Mouse (Mus musculus) testis, postnatal 14 days (tissue): ENCODE results near the gene Ica1.

Experiments
- DNase-seq: peaks from one replicate; pipeline ENCODE4 v3.0.0; 2021; ENCODE audit warnings: low spot score

The Ica1 gene

DNA sequence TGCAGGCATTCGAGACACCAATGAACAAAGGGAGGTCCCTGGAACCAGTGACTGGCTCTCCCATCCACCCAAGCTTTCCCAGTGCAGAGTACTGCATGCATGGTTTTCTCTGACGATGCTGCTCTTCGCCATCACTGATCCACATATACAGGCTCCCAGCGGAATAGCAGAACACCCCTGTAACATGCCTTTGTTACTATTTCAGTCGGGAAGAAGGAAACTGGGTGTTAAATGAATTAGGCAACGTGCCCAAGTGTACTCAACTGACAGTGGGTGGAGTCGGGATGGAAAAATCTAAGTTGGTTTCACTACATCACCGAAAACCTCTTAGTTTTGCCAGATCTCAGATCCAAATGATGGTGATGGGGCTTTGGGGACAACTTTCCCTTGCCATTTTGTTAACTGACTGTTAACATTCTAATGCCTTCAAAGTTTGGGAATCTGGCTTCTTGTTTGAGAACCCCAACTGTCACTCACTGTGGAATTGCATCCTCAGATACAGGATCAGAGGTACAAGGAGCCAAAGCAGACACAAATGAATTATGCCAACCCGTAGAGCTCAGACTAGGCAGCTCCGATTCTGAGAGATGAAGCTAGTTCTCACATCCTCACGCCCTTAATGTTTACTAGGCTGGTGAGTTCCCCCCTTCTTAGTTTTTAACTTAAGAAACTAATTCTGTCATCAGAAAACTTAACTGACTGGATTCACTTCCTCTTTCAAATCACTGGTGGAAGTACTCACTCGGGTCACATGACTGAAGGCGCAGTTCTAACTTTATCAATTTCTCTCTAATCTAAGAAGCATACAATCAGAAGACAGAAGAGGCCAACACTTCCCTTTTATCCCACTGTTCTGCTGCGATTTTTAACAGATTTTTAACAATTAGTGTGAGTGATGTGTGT lies 91.4 kb downstream of the Ica1 start:
- DNase-seq, result no peak

DNA sequence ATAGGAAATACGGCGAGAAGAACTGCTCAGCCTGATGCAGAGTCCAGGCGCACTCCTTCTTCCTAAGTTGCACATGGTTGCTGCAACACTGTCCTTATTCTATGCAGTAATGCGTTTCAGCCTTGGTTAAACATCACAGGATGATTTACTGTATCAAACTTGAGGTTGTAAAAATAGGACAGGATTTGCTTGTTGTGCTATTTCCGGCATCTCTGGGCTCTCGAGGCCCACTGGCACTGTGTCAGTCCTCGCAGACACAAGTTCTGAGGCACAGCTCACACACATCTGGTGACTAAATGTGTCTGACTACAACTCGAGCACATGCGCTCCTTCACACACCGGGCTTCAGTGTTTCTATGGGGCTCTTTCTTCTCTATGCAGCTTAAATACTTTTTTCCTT lies 94.9 kb downstream of the Ica1 start:
- DNase-seq, result no peak

DNA sequence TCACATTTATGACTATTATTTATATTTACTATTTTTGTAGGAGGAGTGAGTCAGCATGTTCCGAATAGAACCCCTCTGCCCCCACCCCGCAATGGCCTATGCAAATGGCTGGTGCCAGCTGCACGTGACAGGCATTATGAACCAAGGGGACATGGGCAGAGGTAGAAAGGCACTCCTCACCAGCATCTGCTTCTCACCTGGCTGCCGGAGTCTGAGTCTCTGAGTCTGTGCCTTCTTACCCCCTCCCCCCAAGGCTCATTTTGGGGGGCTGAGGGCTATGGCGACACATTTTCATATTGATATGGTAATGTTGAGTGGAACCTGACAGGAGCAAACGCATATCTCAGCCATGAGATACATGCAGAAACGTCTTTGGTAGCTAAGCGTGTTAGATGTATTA lies 97.4 kb downstream of the Ica1 start:
- no peak for DNase-seq

DNA sequence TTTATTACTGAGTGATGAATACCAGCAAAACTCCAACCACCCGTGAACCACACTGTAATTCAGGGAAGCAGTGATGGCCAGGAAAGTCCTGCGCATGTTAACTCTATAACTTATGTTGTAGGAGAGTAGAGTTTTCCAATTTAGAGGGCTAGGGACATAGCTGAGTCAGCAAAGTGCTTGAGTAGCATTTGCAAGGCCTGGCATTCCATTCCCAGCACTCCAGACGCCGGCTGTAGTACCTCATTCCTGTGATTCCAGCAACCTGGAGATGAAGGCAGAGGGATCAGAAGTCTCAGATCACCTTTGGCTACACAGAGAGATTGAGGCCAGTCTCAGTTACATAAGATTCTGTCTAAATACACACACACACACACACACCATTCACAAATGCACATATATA lies 105.3 kb downstream of the Ica1 start:
- no peak for DNase-seq

DNA sequence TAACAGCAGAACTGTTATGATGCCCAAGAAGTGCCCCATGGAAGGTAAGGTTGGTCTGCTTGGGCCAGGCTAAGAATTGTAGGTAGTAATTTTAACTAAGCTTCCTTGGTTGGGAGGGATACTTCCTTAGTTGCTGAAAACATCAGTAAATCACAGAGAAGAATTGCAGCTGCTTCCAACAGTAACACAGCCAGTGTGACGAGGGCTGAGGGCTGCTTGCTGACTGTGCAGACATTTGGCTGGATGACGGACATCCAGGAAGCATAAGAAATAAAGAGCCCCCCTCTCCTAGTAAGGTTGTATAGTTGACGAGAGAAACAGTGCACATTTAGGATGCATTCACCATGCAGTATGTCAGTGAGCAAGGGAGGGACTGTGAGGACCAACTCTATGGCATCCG lies 108.9 kb downstream of the Ica1 start:
- no peak for DNase-seq

DNA sequence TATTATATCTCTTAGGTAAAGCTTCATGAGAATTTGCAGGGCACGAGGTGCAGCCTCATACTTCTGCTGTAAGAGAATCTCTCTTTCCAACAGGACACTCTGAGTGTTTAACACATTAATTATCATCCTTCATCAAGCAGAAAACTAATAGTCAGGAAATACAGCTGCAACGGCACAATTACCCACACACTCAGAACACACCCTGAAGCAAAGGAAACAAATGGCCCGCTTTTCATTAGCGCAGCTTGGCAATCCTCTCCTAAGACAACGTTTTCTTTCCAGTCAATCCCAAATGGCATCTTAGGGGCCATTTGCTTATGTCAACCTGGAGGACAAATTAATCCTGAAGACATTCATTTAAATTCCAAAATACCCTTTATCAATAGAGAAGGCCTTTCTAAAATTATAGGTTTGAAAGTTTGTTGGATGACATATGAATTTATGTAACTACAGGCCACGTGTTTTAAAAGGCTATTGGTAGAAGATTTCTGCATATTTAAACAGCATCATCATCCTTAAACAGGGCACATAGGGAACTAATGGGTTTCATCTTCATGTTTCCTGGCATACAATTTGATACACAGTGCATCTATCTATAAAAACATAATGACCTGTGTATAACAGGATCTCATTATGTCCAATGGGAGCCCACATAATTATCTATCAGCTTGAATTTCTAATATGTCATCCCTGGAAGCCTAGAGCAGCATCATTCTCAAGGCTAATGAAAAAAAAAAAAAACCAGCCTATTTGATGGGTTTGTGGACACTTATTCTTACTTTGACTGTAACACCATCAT lies 110.1 kb downstream of the Ica1 start:
- no peak for DNase-seq

DNA sequence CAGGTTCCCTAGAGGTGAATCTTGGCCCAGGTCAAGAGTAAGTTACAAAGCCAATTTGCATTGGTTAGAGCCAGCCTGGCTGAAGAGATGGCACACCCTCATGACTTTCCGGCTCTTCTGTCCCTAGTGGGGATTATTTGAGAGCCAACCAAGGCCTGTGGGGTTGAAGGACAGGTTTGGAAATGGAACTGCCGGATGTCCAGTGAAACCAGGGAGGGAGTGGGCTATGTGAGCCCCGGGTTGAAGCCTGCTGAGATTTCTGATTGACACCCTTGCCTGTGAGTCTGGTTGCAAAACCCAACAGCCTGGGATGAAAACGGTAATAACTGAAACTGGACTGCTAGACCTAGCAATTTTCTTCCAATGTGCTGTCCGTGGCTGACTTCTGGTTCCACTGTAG lies 112.5 kb downstream of the Ica1 start:
- no peak for DNase-seq

DNA sequence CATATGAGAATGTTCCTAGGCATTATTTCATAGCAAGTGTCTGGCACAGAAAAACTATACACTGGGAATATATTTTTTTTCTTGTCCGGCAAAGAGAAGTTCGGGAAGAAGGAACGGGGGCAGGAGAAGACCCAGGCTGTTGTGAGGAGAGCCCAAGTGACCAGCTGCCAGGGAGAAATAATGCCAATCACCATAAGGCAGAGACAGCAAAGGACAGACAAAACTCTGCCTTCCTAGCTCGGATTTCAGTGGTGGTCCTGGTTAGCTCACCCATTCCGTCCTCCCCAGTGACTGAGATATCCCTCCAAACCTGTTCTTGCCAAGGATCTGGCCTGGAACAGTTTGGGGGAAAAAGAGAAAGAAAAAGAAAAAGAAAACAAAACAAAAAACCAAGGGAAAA lies 113.3 kb downstream of the Ica1 start:
- DNase-seq, result no peak

DNA sequence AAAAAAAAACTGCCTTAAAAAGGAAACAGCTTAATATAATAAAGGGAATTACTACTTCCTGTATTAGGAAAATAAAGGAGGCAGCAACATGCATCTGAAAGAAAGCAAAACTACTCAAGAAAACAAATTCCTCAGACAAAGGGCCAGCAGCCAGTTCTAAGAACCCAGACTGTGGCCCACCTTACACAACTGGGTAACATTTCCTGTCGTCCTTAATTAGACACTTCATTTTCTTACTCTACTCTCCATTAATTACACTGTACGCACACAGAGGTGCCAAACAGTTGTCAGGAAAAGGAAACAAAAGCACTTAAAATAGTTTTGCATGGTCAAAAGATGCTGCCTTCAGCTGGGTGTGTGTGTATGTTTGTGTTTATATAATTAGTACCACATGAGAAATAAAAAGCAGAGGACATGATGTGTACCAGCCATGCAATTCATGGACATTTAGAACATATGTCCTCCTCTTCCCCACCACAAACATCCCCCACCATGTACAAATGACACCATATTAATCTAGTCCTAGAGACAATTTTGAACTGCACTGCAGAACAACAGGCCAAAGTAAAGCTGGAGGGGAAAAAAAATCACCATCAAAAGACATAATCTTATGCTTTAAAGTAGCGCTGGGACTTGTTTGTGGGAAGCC lies 115.1 kb downstream of the Ica1 start:
- no peak for DNase-seq

DNA sequence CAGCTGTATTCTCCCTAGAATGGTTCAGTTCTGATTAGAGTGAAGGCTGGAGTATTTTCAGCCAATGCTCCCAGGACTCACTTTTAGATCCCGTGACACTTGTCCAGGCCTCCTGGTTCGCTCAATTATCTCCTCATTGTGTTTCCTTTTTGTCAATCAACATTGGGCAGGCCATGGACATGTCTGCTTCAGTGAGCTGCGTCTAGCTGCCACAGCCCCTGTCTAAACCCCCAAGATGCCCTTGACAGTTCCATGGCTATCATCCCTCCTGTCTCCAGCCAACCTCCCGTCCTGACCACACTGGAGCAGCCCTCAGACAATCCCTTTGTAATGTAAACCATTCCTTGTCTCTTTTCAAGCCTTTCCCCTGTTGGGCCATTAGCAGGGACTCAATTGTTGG lies 116.9 kb downstream of the Ica1 start:
- DNase-seq, result no peak

DNA sequence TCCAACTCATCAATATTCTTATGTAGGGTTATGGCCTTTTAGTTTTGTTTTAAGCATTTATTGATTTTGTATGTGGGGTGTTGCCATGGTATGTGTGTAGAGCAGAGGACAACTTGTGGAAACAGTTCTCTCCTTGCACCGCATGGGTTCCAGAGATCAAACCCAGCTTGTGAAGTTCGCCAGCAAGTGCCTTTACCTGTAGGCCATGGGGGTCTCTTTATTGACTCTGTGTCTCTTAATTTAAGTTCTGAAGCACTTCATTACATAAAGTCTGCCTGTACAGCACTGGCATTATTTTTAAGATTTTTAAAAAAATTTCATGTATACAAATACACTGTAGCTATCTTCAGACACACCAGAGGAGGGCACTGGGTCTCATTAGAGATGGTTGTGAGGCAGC lies 118.2 kb downstream of the Ica1 start:
- DNase-seq, result no peak

DNA sequence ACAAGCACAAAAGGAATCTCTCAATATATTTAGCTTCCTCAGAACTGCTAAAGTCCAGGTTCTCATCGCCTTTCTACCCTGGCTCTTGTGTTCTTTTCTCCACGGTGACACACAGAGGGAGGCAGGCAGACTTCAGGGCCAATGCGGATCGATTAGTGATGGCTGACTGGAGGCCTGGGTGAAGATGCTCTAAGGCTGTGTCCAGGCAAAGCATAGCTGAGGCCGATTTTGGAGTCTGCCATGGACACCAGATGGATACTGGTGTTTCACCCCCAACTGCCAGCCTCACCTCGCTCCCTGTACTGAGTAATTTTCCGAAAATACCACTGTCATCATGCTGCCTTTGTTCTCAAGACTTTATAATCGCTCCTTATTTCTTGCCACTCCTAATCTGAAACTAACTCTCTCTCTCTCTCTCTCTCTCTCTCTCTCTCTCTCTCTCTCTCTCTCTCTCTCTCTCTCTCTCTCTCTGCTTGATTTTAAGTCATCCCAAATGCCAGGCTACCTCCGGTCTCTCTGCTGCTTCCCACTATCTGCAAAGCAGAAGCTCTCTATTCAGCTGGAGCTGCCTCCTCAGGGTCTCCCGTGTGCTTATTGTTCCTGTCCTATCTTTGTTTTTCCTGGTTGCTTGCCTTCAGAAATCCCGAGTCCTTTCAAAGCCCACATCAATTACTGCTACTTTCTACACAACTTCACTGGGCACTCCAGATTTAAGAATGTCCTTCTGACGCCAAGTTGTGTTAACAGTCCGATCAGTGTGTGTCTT lies 118.9 kb downstream of the Ica1 start:
- no peak for DNase-seq

DNA sequence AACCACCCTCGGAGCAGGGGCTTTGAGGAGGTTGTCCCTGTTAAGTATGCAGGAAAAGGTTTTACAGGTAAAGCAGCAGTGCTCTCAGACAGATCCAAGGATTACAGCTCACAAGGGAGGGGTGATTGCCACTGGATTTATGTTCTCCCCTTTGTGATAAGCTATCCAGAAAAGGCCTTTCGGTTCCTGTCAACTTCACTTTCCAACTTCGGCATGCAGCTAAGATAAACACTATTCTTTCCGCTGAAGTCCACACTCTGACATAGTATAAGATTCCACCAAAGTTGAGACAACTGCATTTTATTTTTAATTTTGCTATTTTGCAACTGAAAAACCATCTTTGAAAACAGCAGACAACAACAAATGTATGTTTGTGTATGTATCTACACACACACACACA lies 119.9 kb downstream of the Ica1 start:
- no peak for DNase-seq

DNA sequence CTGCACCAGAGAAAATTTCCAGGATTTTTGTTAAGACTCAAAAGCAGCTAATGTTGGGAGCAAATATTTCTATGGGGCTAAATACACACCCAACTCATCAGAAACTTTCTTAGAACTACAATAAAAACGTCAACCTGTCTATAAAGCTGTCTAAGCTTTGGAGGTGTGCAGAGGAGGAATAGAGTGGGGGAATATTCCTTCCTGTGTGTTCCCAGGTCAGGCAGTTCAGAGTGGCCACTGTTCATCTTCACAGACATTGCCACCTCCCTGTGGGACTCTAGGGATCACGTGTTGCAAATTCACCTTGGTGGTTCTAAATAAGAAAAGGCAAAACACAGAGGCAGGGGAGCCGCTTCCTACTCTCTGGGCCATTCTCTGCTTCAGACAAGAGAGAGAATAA lies 120.8 kb downstream of the Ica1 start:
- DNase-seq, result no peak

DNA sequence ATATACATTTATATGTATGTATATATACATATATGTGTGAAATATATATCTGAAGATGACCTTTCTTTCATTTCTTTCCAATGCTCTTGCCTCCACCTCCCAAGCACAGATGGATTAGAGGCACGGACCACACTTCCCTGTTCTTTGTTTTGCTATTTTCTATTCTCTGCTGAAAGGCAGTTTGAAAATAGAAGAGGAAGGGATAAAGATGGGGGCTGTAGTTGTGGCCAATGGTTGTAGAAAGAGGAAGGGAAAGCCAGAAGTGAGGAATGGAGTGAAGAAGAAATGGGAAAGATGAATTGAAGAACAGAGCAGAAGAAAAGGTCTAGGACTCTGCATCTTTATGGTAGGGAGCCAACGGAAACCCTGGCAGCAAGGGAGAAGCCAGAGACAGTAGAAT lies 122.8 kb downstream of the Ica1 start:
- DNase-seq, result no peak

DNA sequence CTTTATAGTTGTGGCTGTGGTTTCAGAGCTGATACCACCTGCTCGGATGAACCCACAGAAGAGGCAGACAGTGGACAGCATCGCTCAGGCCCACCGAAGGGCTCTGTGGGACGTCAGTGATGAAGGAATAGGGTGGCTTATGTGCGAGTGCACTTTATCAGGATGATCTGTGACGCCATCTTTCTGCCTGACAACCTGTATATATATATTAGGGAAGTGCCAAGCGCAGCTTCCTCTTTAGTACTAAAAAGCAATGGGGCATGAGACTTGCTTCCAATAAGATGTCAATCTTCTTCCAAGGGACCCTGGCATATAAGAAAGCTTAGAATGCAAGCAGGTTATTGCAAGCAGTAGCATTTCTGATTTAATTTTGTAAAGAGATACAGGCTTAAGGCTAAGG lies 127.9 kb downstream of the Ica1 start:
- DNase-seq, result no peak

DNA sequence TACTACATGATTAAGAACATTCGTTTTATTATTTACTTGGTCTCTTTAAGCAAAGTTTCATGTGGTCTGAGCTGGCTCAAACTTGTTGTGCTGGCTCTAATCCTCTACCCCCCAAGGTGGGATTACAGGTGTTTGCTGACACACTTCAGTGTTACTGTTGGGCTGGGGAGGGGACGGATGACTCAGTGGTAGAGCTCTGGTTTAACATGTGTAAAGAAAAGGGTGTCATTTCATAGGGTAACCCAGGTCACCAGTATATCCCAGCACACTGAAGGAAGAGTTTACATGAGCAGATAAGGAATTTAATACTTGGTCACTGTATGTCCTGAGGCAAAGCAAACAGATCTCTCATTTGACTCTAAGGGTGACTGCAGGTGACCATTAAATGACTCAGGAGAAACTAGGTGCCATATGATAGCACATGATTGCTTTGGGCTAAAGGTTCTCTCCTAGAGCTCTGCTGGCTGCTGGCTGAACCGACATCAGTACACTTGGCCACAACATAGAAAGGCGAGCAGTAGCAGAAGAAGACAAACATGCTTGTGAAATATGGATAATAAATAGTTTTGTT lies 128.9 kb downstream of the Ica1 start:
- DNase-seq, result no peak

DNA sequence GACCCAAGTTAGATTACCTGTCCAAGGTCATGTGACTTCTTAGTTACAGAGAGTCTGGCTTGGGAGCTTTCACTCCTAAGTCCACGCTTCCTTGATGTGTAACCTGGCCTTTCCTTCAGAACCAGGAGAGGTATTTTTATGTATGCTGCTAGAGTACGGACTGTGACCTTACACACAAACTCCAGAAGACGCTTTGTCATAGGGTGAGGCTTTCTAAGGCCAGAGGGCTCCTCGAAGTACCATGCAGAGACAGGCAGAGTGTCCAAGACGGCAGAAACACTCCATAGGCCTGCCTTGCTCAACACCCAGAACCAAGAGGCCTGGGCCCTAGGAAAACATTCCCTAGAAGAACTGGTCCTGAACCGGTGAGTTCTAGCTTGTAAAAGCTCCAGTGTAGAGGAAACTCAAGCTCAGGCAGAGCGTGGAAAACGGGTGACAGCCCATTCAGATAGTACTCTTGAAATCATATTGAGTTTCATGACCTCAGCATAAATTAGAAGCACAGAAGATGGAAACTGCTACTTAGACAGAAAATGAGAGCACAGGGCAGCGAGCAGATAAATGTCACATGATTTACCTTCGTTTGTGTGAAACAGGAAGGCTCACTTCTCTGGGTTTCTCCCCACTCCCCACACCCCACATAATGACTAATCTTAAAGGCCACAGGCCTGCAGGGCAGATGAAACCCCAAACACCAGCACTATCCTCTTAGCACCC lies 129.9 kb downstream of the Ica1 start:
- no peak for DNase-seq

DNA sequence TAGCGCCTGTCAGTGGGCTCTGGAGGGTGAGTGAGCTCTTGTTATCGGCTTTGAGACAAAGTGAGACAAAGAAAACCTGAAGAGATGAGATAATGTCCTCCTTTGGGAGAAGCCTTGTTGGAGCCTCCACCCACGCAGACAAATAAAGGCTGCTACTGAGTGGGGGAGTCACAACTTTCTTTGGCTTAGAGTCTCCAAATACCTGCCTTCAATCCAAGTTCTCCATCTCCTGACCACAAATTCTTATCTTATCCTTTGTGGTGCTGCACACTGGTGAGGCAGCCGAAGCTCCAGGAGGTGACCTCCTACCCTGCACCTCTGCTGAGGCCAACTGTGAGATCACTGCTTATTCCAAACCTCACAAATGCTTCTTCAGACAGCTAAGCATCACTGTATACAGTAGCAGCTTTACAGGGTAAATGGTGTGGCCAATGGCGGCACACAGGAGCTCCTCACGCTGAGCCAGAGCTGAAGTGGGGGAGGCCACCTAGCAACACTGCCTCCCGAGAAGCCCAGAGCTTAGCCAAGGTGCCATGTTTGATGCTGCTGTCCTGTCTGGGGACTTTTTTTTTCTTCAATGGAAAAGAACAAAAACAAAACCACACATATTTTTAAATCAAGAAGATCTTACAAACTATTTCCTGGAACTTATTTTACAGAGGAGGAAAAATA lies 130.6 kb downstream of the Ica1 start:
- no peak for DNase-seq

DNA sequence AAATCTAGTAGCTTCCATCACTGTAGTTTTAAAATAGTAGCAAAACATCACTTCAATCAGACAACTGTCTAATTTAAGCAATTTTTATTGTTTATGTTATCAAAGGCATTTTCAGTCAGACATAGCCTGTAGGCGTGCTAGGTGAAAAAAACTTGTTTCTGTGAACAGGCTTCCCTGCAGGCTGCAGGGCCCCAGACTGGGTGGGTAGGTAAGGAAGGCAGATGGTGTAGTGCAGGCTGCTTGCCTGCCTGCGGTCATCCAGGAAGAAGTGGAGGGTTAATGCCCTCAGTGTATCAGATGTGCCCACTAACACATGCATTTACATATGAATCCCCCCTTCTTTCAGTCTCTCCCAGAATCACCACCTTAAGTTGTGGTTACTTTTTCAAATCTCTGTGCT lies 132.6 kb downstream of the Ica1 start:
- no peak for DNase-seq

DNA sequence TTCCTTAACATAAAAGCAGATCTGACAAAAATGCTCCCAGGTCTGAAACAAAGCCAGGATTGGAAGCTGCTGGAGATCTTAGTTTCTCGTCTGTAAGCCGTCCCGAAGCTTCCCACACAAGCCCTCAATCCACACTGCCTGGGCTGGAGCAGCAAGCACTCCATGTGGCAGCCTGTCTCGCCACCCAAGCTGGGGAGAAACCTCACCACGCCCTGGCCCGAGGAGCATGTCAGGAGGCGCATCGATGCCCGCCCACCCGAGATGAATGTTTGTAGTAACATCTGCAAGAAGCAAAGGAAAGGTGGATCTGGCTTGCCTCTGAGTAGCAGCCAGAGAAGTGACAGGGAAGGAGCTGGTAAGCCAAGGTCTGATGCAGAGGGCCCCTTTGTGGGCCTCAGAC lies 133.6 kb downstream of the Ica1 start:
- no peak for DNase-seq
